Mouse (Mus musculus) heart, postnatal 0 days (tissue): Measurements from ENCODE around the gene Kif1b.

Source experiments
- CTCF ChIP-seq: IDR thresholded peaks from 2 replicates; pipeline ENCODE4 v1.5.1; 2016; ENCODE audit warnings: antibody characterized with exemption, control low read depth, low read depth
- EP300 ChIP-seq: IDR thresholded peaks from 2 replicates; pipeline ENCODE4 v1.6.1; 2016; ENCODE audit warnings: antibody characterized with exemption, low read depth

- no peak for TF ChIP-seq CTCF
- no peak for TF ChIP-seq EP300
These were observed 963 bp upstream of the Kif1b start for GRCm38 (mm10) chr4:149308491-149308820.
